Mouse (Mus musculus) cerebellum, adult 18-20 months (tissue): ENCODE results near the gene Mapkap1.

Source experiments
- DNase-seq, 2 experiments: peaks; one replicate each; pipeline ENCODE4 v3.0.0; 2021

The Mapkap1 gene

DNA sequence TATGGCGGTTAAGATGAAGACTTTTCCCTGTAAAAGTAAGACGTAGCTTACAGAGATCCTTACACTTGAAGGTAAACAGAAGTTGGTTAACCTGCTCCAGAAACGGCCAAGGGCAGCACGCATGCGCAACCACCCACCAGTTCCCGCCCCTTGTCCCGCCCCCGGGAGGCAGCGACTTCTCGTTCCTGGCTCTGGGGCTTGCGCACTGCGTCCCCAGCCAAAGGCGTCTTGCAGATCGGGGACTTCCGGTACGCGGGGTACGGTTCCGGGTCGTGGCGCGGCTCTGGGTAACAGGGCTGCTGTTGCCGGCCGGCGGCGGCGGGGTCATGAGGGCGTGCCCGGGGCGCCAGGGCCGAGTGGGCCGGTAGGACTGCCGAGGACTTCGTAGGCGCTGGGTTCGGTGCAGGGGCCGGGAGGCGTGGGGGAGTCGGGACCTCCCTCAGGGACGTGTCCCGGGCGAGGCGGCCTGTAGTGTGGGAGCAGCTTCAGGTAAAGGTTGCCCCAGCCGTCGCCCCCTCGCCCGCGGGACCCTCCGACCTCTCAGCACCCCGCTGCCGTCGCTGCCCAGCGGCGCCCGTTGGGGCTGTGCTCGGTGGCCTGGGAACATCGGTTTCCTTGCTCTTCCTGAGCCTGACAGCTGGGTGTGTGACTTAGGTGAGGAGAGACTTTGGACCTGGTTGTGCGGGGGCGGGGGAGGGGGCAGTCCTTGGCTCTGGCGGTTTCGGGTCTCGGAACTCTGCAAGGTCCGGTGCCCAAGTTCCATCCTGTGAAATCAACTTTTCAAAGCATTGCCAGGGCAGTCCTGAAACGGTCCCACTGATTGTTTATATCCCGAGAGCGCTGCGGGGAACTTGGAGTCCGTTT, at the start of gene Mapkap1:
Gene Mapkap1 (plus strand): TSS at position 171 of the 864 bp plus-strand sequence.
- peak; percentile 97 to 98 for DNase-seq

GRCm38 (mm10) chr2:34363678-34364077, 42.9 kb upstream of the Mapkap1 start:
- no peak for DNase-seq

GRCm38 (mm10) chr2:34367024-34367423, 39.5 kb upstream of the Mapkap1 start:
- no peak for DNase-seq

DNA sequence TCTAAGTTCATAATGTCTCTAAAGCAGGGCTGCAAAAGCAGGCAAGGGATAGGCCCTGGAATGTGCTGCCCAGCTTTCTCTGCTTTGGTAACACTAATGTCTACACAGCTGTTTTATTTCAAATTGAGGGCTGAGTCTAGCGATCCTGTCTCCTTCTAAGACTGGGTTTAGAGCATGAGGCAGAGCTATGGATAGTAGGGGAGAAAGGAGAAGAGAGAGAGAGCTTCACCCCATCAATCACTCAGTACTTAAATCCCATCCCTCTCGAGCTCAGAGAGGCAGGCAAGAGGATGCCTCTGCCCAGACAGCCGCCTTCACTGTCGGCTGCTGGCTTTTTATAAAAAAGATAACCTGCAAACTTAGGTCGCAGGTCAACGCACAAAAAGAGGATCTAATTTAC, 38.2 kb upstream of the Mapkap1 start:
- DNase-seq, result no peak

- no peak for DNase-seq
Measured at GRCm38 (mm10) chr2:34370349-34370724, 36.2 kb upstream of the Mapkap1 start.

DNA sequence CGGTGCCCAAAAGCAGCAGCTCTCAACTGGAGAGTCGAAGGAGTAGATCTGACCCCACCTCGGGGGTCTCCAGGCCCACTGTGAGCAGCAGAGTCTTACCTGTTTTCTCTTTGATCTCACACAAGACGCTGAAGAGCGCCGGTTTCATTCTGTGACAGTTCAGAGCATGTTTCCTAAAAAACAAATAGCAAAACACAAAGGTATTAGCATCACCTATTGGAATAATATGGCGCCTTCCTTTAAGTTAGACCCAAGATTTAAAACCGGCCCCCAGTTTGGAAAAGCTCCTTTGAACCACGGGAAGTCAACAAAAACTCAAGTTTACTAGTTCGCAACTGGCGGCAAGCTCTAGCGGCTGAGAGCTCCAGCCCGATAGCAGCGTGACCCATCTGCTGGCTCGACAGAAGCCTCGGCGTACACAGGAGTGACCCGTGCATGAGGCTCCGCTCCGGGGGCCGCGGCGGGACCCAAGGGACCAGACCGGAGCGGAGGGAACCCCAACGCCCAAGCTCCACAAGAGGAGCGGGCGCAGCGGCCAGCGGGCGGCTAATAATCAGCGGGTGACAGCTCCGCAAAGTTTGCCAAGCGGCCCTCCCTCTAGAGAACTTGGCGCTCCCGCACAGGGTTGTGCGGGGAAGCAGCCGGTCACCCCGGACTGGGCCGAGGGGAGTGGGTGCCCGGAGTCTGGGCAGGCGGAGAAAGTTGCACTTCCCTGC, 35.7 kb upstream of the Mapkap1 start:
- DNase-seq, result peak; percentile 32 to 53

GRCm38 (mm10) chr2:34371441-34372304, 34.9 kb upstream of the Mapkap1 start:
- DNase-seq, result peak; percentile 38 to 69

GRCm38 (mm10) chr2:34372305-34373301, 34.0 kb upstream of the Mapkap1 start, which contains the start of gene Pbx3:
Pbx3 (minus strand) TSS chr2:34373142.
- DNase-seq, result peak; percentile 95 to 99

GRCm38 (mm10) chr2:34373886-34374285, 32.7 kb upstream of the Mapkap1 start:
- DNase-seq, result no peak

DNA sequence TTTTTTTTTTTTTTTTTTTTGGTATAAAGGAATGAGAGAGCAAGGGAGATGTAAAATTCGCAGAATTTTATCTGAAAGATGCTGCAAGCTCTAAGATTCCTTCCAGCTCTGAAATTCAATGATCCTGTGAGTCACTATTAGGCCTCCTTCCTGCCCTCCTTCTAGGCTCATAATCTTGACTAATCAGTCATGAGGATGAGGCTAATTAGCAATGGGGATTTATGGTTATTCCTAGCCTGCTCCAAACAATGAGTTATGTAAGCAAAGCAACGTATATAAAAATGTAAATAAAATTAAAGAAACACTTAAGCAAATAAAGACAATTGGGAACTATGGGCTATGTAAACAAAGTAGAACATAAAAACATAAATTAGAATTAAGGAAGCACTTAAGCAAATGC, 32.2 kb upstream of the Mapkap1 start:
- no peak for DNase-seq

- DNase-seq, result no peak
Measured at GRCm38 (mm10) chr2:34378930-34379329, 27.6 kb upstream of the Mapkap1 start.

GRCm38 (mm10) chr2:34399535-34399934, 7.0 kb upstream of the Mapkap1 start:
- no peak for DNase-seq

DNA sequence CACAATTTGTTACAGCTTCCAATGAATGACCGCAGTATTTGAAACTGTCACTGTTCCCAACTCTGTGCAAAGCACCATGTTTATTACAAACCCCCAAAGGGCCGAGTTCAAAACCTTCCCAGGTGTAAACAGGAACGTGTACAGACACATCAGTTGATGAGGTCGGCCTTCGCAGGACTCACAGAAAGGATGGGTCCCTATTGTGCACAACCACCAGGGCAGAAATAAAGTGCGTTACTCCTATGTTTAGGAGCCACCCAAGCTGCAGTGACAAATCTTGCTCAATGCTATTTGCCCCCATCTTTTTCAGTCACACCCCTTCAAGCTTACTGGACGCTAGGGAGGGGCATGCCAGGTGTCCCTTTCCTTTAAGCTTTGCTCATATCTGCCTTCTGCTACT, 1.0 kb downstream of the Mapkap1 start:
- DNase-seq, result peak in 1 of 2 experiments; percentile 13

DNA sequence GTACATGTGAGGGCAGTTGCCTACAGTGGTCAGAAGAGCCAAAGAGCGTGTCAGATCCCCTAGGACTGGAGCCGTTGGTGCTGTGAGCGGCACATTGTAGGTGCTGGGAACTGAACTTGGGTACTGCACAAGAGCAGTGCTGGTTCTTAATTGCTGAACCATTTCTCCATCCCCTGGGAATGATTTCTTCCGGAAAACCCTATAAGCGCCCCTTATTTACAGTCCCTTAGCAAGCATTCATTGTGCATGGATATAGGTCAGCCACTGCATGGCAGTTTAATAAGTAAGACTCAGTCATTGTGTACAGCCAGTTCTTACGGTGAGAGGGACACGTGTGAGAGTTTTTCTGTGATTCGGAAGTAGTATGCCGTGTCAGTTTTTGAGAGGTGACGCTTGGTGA, 1.8 kb downstream of the Mapkap1 start:
- no peak for DNase-seq

GRCm38 (mm10) chr2:34409741-34410340, 3.3 kb downstream of the Mapkap1 start:
- no peak for DNase-seq

DNA sequence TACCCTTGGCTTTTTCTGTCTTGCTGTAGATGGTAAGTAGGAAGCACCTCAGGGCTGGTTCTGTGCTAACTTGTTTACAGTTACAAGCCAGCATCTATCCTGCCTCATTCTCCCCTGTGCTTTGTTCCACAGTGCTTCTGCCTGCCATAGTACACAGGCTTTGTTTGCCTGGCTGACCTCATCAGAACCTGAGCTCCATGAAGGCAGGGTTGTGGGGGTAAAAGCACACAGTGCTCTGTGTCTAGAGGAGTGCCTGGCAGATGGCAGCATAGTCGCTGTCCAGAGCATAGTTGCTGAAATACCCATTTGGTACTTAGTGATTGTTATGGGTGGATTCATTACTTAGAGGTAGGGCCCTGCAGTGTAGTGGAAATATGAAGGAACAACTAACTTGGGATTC, 13.7 kb downstream of the Mapkap1 start:
- no peak for DNase-seq

DNA sequence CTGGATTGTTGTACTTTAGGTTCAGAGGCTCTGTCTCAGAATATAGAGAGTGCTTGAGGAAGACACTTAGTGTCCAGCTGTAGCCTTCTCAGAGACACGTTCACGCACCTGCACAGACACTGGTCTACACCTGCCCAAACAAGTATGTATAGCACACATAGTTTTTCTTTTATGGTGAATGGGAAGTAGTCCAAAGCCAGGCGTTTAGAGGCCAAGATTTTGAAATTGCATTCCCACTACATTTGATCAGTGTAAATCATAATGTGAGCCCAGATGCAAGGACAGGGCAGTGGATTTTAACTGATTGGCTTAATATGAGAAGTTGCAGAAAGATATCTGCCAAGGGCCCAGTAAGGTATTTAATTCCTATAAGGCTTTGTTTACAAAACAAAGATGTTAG, 17.6 kb downstream of the Mapkap1 start:
- DNase-seq, result no peak

GRCm38 (mm10) chr2:34425573-34426223, 19.1 kb downstream of the Mapkap1 start:
- DNase-seq, result no peak

- DNase-seq, result no peak
Measured at GRCm38 (mm10) chr2:34430663-34431062, 24.1 kb downstream of the Mapkap1 start.

DNA sequence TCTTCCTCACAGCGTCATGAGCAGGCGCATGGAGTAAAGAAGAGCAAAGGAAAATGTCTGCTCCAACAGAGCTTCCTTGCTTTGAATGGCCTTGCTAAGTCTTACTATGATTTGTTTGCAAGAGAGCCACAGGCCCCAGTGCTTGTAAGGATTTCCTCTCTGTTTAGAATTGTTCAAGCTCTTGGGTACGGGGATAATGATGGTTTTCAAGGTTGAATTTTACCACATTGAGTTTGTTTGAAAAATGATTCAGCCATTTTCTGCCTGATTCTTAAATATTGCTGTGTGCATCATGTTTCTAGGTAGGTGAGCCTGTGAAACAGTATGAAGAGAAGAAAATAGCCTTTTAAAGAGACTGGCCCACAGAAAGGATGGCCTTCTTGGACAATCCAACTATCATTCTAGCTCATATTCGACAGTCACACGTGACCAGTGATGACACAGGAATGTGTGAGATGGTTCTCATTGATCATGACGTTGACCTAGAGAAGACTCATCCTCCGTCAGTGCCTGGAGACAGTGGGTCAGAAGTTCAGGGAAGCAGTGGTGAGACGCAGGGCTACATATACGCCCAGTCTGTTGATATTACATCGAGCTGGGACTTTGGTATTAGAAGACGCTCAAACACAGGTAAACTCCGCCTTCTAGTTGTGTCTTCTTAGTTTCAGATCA, 25.3 kb downstream of the Mapkap1 start:
- no peak for DNase-seq
